Comparison of ENCODE assay signal across 16 mouse cellular contexts in the genomic region with DNA sequence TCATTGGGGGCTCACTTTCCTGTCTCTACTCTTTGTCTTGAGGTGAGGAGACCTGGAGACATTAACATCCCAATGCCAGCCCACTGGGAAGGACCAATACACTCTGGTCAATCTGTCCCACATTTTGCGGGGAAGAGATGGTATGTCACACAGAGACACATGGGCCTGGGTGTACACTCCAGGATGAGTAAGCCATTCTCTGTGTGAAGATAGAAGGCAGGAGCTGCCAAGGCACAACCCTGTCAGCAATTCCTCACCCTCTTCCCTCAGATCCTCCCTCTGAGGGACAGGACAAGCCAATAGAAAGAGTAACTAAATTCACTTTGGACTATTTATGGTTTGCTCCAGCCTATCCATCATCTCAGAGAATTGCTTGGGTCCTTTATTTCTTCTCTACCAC. TPM values are rescaled to one million over a fixed set of nuclear protein-coding genes. Genes with fewer than 3 reads are reported as not detected.
DNase-seq lines count a peak whose midpoint lies in the region; TF ChIP-seq lines count a peak whose summit lies in the region.
"Had no signal": no experiment of that assay in that cellular context is flagged by ENCODE, and none has a peak within 500 bp of the region (broad histone marks: within the 10 kb centered on the region; RNA-seq: fewer than 3 reads in every experiment).

No protein-coding gene starts in this region.

- H3K27me3 ChIP-seq in cerebellum, adult 2 months (ENCODE audit: control insufficient read depth, insufficient read depth, low read length): no peaks in the 10 kb centered on the region
- H3K27me3 ChIP-seq: hindbrain, embryonic 15.5 days had no signal

- TF ChIP-seq CTCF in cerebellum, adult 2 months (IDR thresholded peaks at IDR 0.05; ENCODE audit: borderline replicate concordance, insufficient read depth, low read depth, low read length): no peak

- DNase-seq in cerebellum, adult 2 months: peak; percentile 53 to 77
- DNase-seq in cerebellum, postnatal 10 days: no peak
- DNase-seq in cerebellum, postnatal 25 days: peak; percentile 49 to 59
- DNase-seq in cerebellum, adult 11 months: no peak
- peak; percentile 32 for DNase-seq in right cerebral cortex, adult 18-20 months
- no peak for DNase-seq in right cerebral cortex, postnatal 14 days
- DNase-seq: adrenal gland, adult 2 months; adrenal gland, postnatal 14 days; gastrocnemius, postnatal 10 days; heart, adult 11 months; kidney, adult 2 months had no signal

- peak overlapping the region; percentile 20; the same call in 1 of the 2 replicates for H3K27ac ChIP-seq in cerebellum, adult 2 months (ENCODE audit: insufficient read depth, low read length)
- H3K27ac ChIP-seq: forebrain, embryonic 10.5 days; forebrain, embryonic 13.5 days; hindbrain, embryonic 12.5 days; hindbrain, embryonic 15.5 days had no signal

- TF ChIP-seq POLR2A in cerebellum, adult 2 months (IDR thresholded peaks at IDR 0.05; ENCODE audit: borderline replicate concordance, insufficient read depth, low read length): no peak

- peaks cover 36% of the 10 kb centered on the region for H3K4me1 ChIP-seq in cerebellum, adult 2 months (ENCODE audit: control insufficient read depth, insufficient read depth, low read length)

- H3K4me3 ChIP-seq in cerebellum, adult 2 months (replicated peaks; ENCODE audit: insufficient read depth, low read depth, low read length): peak overlapping the region; percentile 35
- H3K4me3 ChIP-seq: forebrain, embryonic 10.5 days; forebrain, embryonic 13.5 days; hindbrain, embryonic 12.5 days; hindbrain, embryonic 15.5 days had no signal

- 31% methylated on average over 1 of the region's 1 CpGs for WGBS in cerebellum, adult 2 months

RNA-seq across cellular contexts. Expression of a gene that starts 5.0 kb away (rescaled TPM):
- 70.8 and 85.1 TPM in 2 replicates for polyA plus RNA-seq in cerebellum, adult 2 months (2012; rRNA removed)
- polyA plus RNA-seq: C2C12 had no signal

RNA-seq across cellular contexts. Expression of a gene that starts 58.2 kb away (rescaled TPM):
- 63.4 and 64.5 TPM in 2 replicates for polyA plus RNA-seq in cerebellum, adult 2 months (2012; rRNA removed)

Comparison
In these comparisons a context has a peak if more than half of its experiments do, and no peak if none do; other contexts are left out.
1. DNase-seq: peak in cerebellum, adult 2 months (2 of 2), cerebellum, postnatal 25 days (2 of 2) and right cerebral cortex, adult 18-20 months (single experiment); none in cerebellum, postnatal 10 days (0 of 2), cerebellum, adult 11 months (single experiment) and right cerebral cortex, postnatal 14 days (single experiment).